ENCODE assay signal across 17 mouse cellular contexts in the genomic region with DNA sequence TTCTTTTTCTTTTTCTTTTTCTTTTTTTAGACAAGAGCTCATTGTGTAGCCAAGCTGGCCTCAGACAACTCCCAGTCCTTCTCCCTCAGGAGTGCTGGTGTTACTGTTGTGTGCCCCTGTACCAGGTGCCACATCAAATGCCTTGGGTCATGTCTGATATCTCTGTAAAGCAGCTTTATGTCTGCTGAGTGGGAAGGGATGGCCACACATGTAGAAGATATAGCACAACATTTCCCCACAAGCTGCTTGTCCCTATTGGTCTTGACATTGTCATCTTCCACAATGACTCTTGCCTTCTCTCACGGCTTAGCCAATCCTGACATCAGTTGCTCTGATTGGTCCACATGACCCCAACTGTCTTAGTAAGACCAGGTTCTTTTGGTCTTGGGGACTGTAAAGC. TPM values are rescaled to one million over a fixed set of nuclear protein-coding genes. Genes with fewer than 3 reads are reported as not detected.
"Had no signal": no experiment of that assay in that cellular context is flagged by ENCODE, and none has a peak within 500 bp of the region (broad histone marks: within the 10 kb centered on the region; RNA-seq: fewer than 3 reads in every experiment).

No protein-coding gene starts in this region.

- H3K4me2 ChIP-seq: intestine, embryonic 15.5 days; limb, embryonic 12.5 days; lung, embryonic 15.5 days; midbrain, embryonic 11.5 days; midbrain, embryonic 15.5 days; neural tube, embryonic 13.5 days; stomach, embryonic 15.5 days had no signal

- H3K9ac ChIP-seq: intestine, embryonic 15.5 days; limb, embryonic 12.5 days; lung, embryonic 15.5 days; midbrain, embryonic 15.5 days; neural tube, embryonic 13.5 days; stomach, embryonic 15.5 days had no signal

- ATAC-seq: intestine, embryonic 15.5 days; midbrain, embryonic 15.5 days had no signal

- H3K27me3 ChIP-seq: intestine, embryonic 15.5 days; limb, embryonic 12.5 days; lung, embryonic 15.5 days; midbrain, embryonic 15.5 days; neural tube, embryonic 13.5 days; stomach, embryonic 15.5 days had no signal

- H3K9me3 ChIP-seq: intestine, embryonic 15.5 days; limb, embryonic 12.5 days; lung, embryonic 15.5 days; midbrain, embryonic 15.5 days; neural tube, embryonic 13.5 days; stomach, embryonic 15.5 days had no signal

- H3K36me3 ChIP-seq: intestine, embryonic 15.5 days; limb, embryonic 12.5 days; lung, embryonic 15.5 days; midbrain, embryonic 15.5 days; neural tube, embryonic 13.5 days; stomach, embryonic 15.5 days had no signal

- H3K27ac ChIP-seq: intestine, embryonic 15.5 days; layer of hippocampus, adult 2 months; macrophage; midbrain, embryonic 15.5 days; neural tube, embryonic 13.5 days had no signal

- DNase-seq: kidney, adult 18-20 months; kidney, postnatal 10 days; kidney, postnatal 4 days; lung, postnatal 14 days; retina, postnatal 1 day; right cerebral cortex, postnatal 14 days; thymus, adult 2 months had no signal

- H3K4me3 ChIP-seq: intestine, embryonic 15.5 days; layer of hippocampus, adult 2 months; limb, embryonic 12.5 days; lung, embryonic 15.5 days; midbrain, embryonic 15.5 days; neural tube, embryonic 13.5 days; stomach, embryonic 15.5 days had no signal

RNA-seq across cellular contexts. Expression of a gene that starts 45.2 kb away (rescaled TPM):
- polyA plus RNA-seq: liver, adult 2 months; macrophage had no signal
